Comparison of ENCODE assay signal across 16 mouse cellular contexts in the genomic region with DNA sequence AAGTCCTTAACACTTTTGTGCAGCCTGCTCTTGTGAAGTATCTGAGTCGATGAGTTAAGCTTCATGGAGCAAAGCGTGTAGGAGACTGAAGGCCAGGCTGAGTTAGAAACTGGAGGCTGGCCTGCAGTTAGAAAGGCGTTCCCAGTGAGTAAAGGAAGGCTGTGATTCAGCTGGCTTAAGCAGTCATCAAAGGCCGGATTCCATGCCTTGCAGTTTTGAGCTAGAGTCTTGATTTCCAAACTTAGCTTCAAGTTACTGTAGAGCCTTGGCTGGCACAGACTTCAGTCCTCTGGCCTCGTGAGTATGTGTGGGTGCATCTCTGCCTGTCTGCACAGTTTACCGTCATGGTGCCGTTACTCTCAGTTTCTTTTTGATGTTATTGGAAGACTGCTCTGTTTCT.
"Had no signal": no experiment of that assay in that cellular context is flagged by ENCODE, and none has a peak within 500 bp of the region (broad histone marks: within the 10 kb centered on the region; RNA-seq: fewer than 3 reads in every experiment).

No protein-coding gene starts in this region.

- H3K27ac ChIP-seq: layer of hippocampus, adult 2 months; left cerebral cortex, adult 2 months; limb, embryonic 10.5 days; liver, embryonic 15.5 days; midbrain, embryonic 10.5 days; neural tube, embryonic 12.5 days; stomach, postnatal 0 days had no signal

- H3K4me3 ChIP-seq: layer of hippocampus, adult 2 months; left cerebral cortex, adult 2 months; limb, embryonic 10.5 days; liver, embryonic 15.5 days; midbrain, embryonic 10.5 days; neural tube, embryonic 12.5 days had no signal

- H3K4me1 ChIP-seq: limb, embryonic 10.5 days; midbrain, embryonic 10.5 days; neural tube, embryonic 12.5 days had no signal

- DNase-seq: kidney, postnatal 10 days; kidney, postnatal 4 days; lung, adult 2 months; lung, postnatal 10 days; lung, postnatal 4 days; midbrain, embryonic 14.5 days; right cerebral cortex, postnatal 14 days; thymus, adult 18-20 months; thymus, postnatal 14 days had no signal

- H3K27me3 ChIP-seq: liver, embryonic 15.5 days; neural tube, embryonic 12.5 days had no signal

- H3K9ac ChIP-seq: liver, embryonic 15.5 days; neural tube, embryonic 12.5 days had no signal
